Mouse (Mus musculus): ENCODE results near the gene Ghr. TPM values are rescaled to one million over a fixed set of nuclear protein-coding genes. Genes with fewer than 3 reads are reported as not detected.

Gene Ghr
- polyA plus RNA-seq (2016; fragmentation: Nextera tagmentation; extraction: Ambion mirVana): 12.9 and 18.1 TPM in 2 replicates

GRCm38 (mm10) chr15:3582807-3583636 lies at the start of gene Ghr:
Ghr (minus strand) TSS chr15:3583492.
- H3K27ac ChIP-seq: peak within 1 kb of the TSS; percentile 93
- DNase-seq (ENCODE audit: low spot score): peak; percentile 84
- under 1% methylated on average over 52 of the region's 52 CpGs for WGBS
- no peaks in the 10 kb centered on the region for H3K36me3 ChIP-seq
- no peaks in the 10 kb centered on the region for H3K27me3 ChIP-seq (ENCODE audit: low read depth, poor library complexity, severe bottlenecking)
- peaks cover 25% of the 10 kb centered on the region for H3K4me1 ChIP-seq
- no peaks in the 10 kb centered on the region for H3K9me3 ChIP-seq (replicated peaks)
- peak within 1 kb of the TSS; percentile 73 for H3K4me3 ChIP-seq

- Histone ChIP-seq H3K9me3 (replicated peaks) (no peaks in the 10 kb centered on the region), H3K36me3 (no peaks in the 10 kb centered on the region), H3K27me3 (ENCODE audit: low read depth, poor library complexity, severe bottlenecking) (no peaks in the 10 kb centered on the region), H3K4me1 (no peaks in the 10 kb centered on the region), H3K4me3 (no peak overlapping the region), H3K27ac (no peak overlapping the region)
- no peak for DNase-seq (ENCODE audit: low spot score)
Observed at GRCm38 (mm10) chr15:3622746-3623145, 39.5 kb upstream of the Ghr start.

- DNase-seq (ENCODE audit: low spot score): no peak
- Histone ChIP-seq H3K27me3 (ENCODE audit: low read depth, poor library complexity, severe bottlenecking) (no peaks in the 10 kb centered on the region), H3K27ac (no peak overlapping the region), H3K36me3 (no peaks in the 10 kb centered on the region), H3K4me1 (no peaks in the 10 kb centered on the region), H3K4me3 (no peak overlapping the region), H3K9me3 (replicated peaks) (no peaks in the 10 kb centered on the region)
- 92% methylated on average over 3 of the region's 3 CpGs for WGBS
Observed at GRCm38 (mm10) chr15:3620368-3620767, 37.1 kb upstream of the Ghr start.

- 93% methylated on average over 3 of the region's 3 CpGs for WGBS
- Histone ChIP-seq H3K4me3 (no peak overlapping the region), H3K36me3 (no peaks in the 10 kb centered on the region), H3K4me1 (no peaks in the 10 kb centered on the region), H3K9me3 (replicated peaks) (no peaks in the 10 kb centered on the region), H3K27ac (no peak overlapping the region), H3K27me3 (ENCODE audit: low read depth, poor library complexity, severe bottlenecking) (no peaks in the 10 kb centered on the region)
- no peak for DNase-seq (ENCODE audit: low spot score)
Observed at GRCm38 (mm10) chr15:3618311-3618710, 35.0 kb upstream of the Ghr start.

GRCm38 (mm10) chr15:3611961-3612360 lies 28.7 kb upstream of the Ghr start:
- no peak overlapping the region for H3K27ac ChIP-seq
- no peaks in the 10 kb centered on the region for H3K4me1 ChIP-seq
- no peaks in the 10 kb centered on the region for H3K27me3 ChIP-seq (ENCODE audit: low read depth, poor library complexity, severe bottlenecking)
- H3K36me3 ChIP-seq: no peaks in the 10 kb centered on the region
- no peak for DNase-seq (ENCODE audit: low spot score)
- H3K9me3 ChIP-seq (replicated peaks): no peaks in the 10 kb centered on the region
- no peak overlapping the region for H3K4me3 ChIP-seq

GRCm38 (mm10) chr15:3607951-3608350 lies 24.7 kb upstream of the Ghr start:
- Histone ChIP-seq H3K9me3 (replicated peaks) (no peaks in the 10 kb centered on the region), H3K4me3 (no peak overlapping the region), H3K27ac (no peak overlapping the region), H3K4me1 (no peaks in the 10 kb centered on the region), H3K27me3 (ENCODE audit: low read depth, poor library complexity, severe bottlenecking) (no peaks in the 10 kb centered on the region), H3K36me3 (no peaks in the 10 kb centered on the region)
- DNase-seq (ENCODE audit: low spot score): no peak
- 86% methylated on average over 3 of the region's 3 CpGs for WGBS

- no peak for DNase-seq (ENCODE audit: low spot score)
- Histone ChIP-seq H3K27me3 (ENCODE audit: low read depth, poor library complexity, severe bottlenecking) (no peaks in the 10 kb centered on the region), H3K36me3 (no peaks in the 10 kb centered on the region), H3K9me3 (replicated peaks) (no peaks in the 10 kb centered on the region), H3K4me1 (no peaks in the 10 kb centered on the region), H3K27ac (no peak overlapping the region), H3K4me3 (no peak overlapping the region)
- 89% methylated on average over 2 of the region's 2 CpGs for WGBS
Observed at GRCm38 (mm10) chr15:3602098-3602486, 18.8 kb upstream of the Ghr start.

- Histone ChIP-seq H3K27me3 (ENCODE audit: low read depth, poor library complexity, severe bottlenecking) (no peaks in the 10 kb centered on the region), H3K4me1 (no peaks in the 10 kb centered on the region), H3K36me3 (no peaks in the 10 kb centered on the region), H3K9me3 (replicated peaks) (no peaks in the 10 kb centered on the region), H3K4me3 (no peak overlapping the region), H3K27ac (no peak overlapping the region)
- no peak for DNase-seq (ENCODE audit: low spot score)
- WGBS: 77% methylated on average over 4 of the region's 4 CpGs
Observed at GRCm38 (mm10) chr15:3601422-3602097, 18.3 kb upstream of the Ghr start.

- Histone ChIP-seq H3K36me3 (no peaks in the 10 kb centered on the region), H3K4me1 (no peaks in the 10 kb centered on the region), H3K27me3 (ENCODE audit: low read depth, poor library complexity, severe bottlenecking) (no peaks in the 10 kb centered on the region), H3K9me3 (replicated peaks) (no peaks in the 10 kb centered on the region), H3K4me3 (no peak overlapping the region), H3K27ac (no peak overlapping the region)
- DNase-seq (ENCODE audit: low spot score): no peak
- WGBS: 79% methylated on average over 2 of the region's 2 CpGs
Observed at GRCm38 (mm10) chr15:3587879-3588278, 4.6 kb upstream of the Ghr start.

GRCm38 (mm10) chr15:3584361-3584760 lies 1.1 kb upstream of the Ghr start:
- Histone ChIP-seq H3K36me3 (no peaks in the 10 kb centered on the region), H3K27me3 (ENCODE audit: low read depth, poor library complexity, severe bottlenecking) (no peaks in the 10 kb centered on the region), H3K9me3 (replicated peaks) (no peaks in the 10 kb centered on the region), H3K4me3 (no peak overlapping the region), H3K4me1 (peaks cover 16% of the 10 kb centered on the region), H3K27ac (no peak overlapping the region)
- DNase-seq (ENCODE audit: low spot score): no peak
- WGBS: 42% methylated on average over 4 of the region's 4 CpGs

GRCm38 (mm10) chr15:3581861-3582806 lies 1.2 kb downstream of the Ghr start:
- H3K4me3 ChIP-seq: peak overlapping the region; percentile 73
- H3K27me3 ChIP-seq (ENCODE audit: low read depth, poor library complexity, severe bottlenecking): no peaks in the 10 kb centered on the region
- peak overlapping the region; percentile 85 for H3K27ac ChIP-seq
- DNase-seq (ENCODE audit: low spot score): peak; percentile 78
- 7% methylated on average over 34 of the region's 34 CpGs for WGBS
- no peaks in the 10 kb centered on the region for H3K36me3 ChIP-seq
- no peaks in the 10 kb centered on the region for H3K9me3 ChIP-seq (replicated peaks)
- peaks cover 25% of the 10 kb centered on the region for H3K4me1 ChIP-seq

- Histone ChIP-seq H3K9me3 (replicated peaks) (no peaks in the 10 kb centered on the region), H3K27me3 (ENCODE audit: low read depth, poor library complexity, severe bottlenecking) (no peaks in the 10 kb centered on the region), H3K4me1 (peaks cover 25% of the 10 kb centered on the region), H3K27ac (no peak overlapping the region; the same call in 1 of the 2 replicates), H3K36me3 (no peaks in the 10 kb centered on the region), H3K4me3 (peak overlapping the region; percentile 73)
- WGBS: 45% methylated on average over 3 of the region's 3 CpGs
- no peak for DNase-seq (ENCODE audit: low spot score)
Observed at GRCm38 (mm10) chr15:3581337-3581736, 2.0 kb downstream of the Ghr start.
